Mouse (Mus musculus): ENCODE results near the gene D630003M21Rik.

Gene D630003M21Rik

DNA sequence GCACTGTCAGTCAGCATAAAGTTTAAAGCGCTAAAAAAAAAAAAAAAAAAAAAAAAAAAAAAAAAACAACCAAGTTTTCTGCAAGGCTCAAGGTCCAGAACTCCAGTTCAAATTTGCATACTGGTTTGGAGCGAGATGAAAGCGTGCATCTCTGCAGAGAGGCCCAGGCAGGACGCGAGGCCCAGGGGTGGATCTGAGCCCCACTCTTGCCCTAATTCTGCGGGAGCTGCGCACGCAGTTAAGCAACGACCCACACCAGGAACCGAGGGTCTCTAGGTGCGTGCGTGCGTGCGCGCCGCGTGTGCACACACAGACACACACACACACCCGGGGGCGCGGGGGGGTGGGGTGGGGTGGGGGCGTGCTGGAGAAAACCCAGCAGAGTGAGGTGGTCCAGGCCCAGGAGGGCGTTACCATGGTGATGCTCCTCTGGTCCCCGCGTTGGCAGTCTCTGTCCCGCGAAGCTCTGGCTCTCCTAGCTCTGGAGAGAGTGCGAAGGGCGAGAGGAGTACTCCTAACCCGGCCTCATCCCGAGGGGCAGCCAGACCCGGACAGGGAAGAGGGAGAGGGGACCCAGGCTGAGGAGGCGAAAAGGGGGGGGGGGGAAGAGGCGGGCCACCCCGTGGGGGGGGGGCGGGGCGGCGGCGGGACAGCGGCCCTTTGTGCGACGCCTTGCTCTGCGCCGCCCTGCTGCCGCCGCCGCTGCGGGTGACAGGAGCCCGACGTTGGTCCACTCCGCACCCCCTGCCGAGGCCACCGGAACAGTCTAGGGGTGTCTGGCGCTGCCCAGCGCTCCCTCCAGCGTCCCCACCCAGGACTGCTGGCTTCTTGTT lies at the start of gene D630003M21Rik:
D630003M21Rik (minus strand) TSS at position 553 of the 833 bp plus-strand sequence.
- peak; percentile 15 for DNase-seq

DNA sequence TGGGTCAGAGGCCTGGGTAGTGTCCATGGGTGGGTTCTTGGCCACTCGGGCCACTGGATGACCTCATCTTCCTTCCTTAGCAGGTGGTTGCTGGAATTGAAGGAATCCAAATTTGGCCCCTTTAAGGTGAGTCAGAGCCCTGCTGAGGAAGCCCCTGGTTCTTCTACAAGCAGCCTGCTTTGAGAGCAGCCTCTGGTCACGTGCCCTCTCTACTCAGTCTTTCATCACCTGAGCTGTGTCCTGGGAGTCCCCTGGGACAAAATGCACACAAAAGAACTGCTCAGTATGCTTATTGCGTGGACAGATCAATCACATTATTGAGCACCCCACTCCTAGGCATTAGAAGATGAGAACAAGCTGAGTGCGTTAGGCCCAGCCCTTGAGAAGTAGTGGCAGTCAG lies 47.9 kb upstream of the D630003M21Rik start:
- no peak for DNase-seq

- no peak for DNase-seq
Observed at GRCm38 (mm10) chr2:158276451-158276850, 47.4 kb upstream of the D630003M21Rik start.

DNA sequence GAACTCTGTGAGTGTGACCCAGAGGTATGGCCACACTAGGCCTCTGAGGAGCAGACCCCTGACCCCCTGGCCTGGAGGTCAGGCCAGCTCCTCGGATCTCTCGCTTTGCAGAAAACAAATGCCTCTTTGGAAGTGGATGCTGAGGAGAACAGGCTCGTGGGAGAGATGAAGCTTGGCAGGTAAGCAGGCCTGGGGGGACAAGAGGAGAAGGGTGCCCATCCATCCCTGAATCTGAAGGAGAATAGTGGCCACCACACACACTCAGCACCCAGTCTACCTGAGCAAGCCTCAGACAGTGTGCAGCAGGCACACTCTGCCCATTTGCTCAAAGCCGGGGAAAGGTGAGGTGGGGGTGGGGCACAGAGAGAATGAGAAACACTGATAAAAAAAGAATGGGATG lies 46.8 kb upstream of the D630003M21Rik start:
- DNase-seq = no peak

DNA sequence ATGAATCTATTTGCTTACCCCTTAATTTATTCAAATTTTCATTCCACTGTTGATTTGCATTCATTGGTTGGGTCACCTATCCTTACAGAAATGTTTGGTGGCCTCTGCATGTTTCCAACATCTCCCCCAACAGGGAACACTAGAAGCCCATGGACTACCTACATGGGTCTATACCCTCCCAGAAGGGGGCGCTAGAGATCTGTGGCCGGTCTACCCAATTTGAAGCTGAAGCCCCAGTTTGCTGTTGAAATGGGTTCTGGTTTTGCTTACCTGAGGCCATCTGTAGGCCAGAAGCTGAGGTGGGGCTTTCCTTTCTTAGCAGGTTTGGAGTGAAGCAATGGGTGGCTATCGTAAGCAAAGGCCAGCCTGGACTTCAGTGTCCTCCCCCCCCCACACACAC lies 46.3 kb upstream of the D630003M21Rik start:
- DNase-seq = peak; percentile 37

- DNase-seq = peak; percentile 25
Observed at GRCm38 (mm10) chr2:158273646-158274045, 44.6 kb upstream of the D630003M21Rik start.

GRCm38 (mm10) chr2:158270017-158270416 lies 41.0 kb upstream of the D630003M21Rik start:
- DNase-seq = no peak

DNA sequence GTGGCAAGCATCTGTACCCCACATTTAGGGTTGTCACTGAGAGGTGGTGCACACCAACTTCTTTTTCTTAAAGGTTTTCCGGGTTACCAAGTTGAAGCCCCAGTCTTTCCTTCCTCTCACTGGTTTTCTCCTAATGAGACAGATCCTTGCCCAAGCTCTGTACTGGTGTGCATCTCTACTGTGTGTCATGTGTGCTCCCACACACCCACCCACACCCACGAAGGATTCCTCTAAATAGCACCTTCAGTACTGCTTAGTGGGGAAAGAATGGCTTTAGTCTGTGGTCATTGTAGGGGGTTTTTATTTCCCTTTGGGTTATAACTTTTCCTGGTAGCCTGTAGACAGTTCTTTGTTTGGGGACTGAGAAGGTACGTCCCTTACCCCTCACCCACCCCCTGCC lies 35.9 kb upstream of the D630003M21Rik start:
- no peak for DNase-seq

DNA sequence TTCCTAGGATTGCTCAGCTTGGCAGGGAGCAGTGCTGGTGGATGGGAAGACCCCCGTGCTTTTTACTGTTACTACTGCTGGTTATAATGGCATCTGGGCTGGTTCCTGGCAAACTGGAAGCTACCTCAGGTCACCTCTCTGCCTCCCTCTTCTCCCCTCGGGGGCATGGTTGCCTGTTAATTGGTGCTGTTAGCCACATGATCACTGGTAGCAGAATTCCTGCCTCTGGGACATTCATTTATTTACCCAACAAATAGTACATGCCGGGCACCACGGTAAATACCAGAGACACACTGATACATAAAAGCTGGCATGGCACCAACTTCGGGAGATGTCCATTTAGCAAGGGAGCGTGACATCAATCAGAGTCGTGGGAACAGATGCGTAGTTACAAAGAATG lies 30.5 kb upstream of the D630003M21Rik start:
- DNase-seq = no peak

DNA sequence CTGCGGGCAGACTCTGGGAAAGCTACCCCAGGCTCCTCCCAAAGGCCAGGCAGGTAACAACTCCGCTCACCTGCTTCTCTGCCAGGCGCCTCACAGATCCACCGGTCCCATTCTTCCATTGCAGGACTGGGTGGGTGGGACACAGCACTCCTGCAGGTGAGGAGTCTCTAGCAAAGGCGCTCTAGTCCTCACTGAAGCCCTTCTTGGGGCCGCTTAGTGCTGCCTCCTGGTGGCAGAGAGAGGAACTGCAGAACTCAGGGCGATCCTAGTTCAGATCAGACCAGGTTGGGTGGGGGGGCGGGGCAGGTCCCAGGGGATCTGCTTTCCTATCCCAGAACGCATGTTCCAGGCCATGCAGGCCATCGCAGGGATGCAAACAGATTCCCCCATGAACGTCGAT lies 29.8 kb upstream of the D630003M21Rik start:
- peak; percentile 83 for DNase-seq

GRCm38 (mm10) chr2:158258005-158258418 lies 29.0 kb upstream of the D630003M21Rik start, which contains the start of gene Bpi:
Gene Bpi, plus strand, starts transcription at chr2:158258094.
- DNase-seq = peak; percentile 38

DNA sequence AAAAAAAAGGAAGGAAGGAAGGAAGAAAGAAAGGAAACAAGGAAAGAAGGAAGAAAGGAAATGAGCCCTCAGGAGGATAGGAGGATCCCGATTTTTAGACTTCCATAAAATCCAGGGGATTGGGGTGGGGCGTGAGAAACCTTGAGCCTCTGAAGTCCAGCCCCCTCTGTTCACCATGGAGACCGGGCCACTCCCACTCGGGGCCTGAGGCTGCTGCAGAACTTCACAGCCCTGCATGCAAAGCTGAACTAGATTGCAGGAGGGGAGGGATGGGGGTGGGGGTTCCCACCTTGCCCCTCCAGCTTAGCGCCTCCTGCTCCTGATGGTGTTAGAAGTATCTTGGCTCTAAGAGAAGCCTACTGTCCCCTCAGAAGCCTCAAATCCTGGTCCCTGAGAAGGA lies 27.9 kb upstream of the D630003M21Rik start:
- no peak for DNase-seq

DNA sequence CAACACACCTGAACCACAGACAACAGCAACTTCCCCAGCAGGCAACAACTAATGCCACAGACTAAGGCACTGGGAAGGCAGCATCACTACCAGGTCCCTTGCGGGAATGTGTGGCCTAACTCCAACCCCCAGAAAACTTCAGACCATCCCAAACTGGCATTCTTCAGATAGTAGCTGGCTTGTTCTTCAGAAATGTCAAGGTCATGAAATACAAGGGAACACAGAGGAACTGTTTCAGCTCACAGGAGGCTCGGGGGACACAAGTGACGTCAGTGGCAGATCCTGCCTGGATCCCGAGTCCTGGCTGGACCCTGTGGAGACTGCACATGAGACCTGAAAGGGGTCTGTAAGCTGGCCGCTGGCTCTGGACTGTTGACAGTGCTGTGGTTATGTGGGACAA lies 24.8 kb upstream of the D630003M21Rik start:
- DNase-seq = no peak

DNA sequence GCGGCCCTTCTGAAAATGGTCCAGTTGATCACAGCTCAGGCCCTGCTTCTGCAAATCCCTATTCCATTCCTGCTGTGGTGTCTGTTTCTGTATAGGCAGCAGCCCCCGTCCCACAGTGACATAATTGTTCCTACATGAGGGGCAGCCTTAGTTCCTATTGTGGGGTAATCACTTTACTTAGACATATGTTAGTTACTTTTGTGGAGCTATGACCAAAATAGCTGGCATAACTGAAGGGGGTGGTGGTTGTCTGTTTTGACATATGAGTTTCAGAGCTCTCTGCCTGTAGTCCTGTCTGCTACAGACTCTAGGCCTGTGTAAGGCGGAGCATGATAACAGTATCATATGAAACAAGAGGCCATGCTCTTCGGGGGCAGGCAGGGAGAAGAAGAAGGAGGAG lies 21.5 kb upstream of the D630003M21Rik start:
- no peak for DNase-seq

- DNase-seq = no peak
Observed at GRCm38 (mm10) chr2:158248318-158248717, 19.3 kb upstream of the D630003M21Rik start.

- DNase-seq = no peak
Observed at GRCm38 (mm10) chr2:158247852-158248251, 18.8 kb upstream of the D630003M21Rik start.

- no peak for DNase-seq
Observed at GRCm38 (mm10) chr2:158245072-158245817, 16.2 kb upstream of the D630003M21Rik start.

- DNase-seq = no peak
Observed at GRCm38 (mm10) chr2:158243129-158243870, 14.3 kb upstream of the D630003M21Rik start.

- DNase-seq = no peak
Observed at GRCm38 (mm10) chr2:158242170-158242896, 13.3 kb upstream of the D630003M21Rik start.

GRCm38 (mm10) chr2:158241126-158241738 lies 12.2 kb upstream of the D630003M21Rik start:
- DNase-seq = no peak

DNA sequence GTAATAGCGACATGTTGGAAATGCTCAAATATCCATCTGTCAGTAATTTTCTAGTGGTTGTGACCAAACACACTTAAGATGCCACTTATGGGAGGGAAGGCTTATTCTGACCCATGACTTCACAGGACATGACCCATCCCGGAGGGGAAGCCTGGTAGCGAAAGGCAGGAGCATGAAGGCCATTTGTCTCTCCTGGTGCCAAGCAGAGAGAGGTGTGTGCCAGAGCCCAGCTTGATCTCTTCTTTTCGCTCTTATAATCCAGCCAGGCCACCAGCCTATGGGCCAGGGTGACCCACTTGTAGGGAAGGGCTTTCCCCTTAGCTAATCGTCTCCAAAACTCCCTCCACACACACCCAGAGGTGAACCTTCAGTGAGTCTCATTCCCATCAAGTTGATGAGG lies 9.1 kb upstream of the D630003M21Rik start:
- no peak for DNase-seq

GRCm38 (mm10) chr2:158236698-158237097 lies 7.7 kb upstream of the D630003M21Rik start:
- DNase-seq = no peak

Data from thymus, postnatal 4 days (tissue).